Mouse (Mus musculus): Measurements from ENCODE around the gene Usp2.

Usp2 gene

GRCm38 (mm10) chr9:44066785-44067225 is at the start of gene Usp2:
TSS of gene Usp2 (plus strand) at chr9:44067021.
- DNase-seq, result peak; percentile 99

- no peak for DNase-seq
Observed at GRCm38 (mm10) chr9:44017846-44018245, 49.0 kb upstream of the Usp2 start.

DNA sequence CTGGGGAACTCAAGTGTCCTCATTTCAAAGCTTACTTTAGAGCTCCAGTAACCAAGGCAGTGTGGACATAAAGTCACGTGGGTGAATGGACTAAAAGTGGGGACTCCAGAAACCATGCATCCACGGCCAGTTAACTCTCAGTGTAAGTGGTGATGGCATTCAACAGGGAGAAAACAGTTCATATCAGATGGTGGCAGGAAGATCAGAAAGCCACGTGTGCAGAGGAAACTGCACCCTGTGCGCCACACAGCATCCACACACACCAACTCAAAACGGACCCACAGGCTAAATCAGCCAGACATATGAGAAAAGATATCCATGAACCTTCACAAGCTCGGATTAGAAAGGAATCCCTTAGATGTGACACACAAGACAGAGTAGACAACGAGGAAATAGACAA is 46.8 kb upstream of the Usp2 start:
- no peak for DNase-seq

DNA sequence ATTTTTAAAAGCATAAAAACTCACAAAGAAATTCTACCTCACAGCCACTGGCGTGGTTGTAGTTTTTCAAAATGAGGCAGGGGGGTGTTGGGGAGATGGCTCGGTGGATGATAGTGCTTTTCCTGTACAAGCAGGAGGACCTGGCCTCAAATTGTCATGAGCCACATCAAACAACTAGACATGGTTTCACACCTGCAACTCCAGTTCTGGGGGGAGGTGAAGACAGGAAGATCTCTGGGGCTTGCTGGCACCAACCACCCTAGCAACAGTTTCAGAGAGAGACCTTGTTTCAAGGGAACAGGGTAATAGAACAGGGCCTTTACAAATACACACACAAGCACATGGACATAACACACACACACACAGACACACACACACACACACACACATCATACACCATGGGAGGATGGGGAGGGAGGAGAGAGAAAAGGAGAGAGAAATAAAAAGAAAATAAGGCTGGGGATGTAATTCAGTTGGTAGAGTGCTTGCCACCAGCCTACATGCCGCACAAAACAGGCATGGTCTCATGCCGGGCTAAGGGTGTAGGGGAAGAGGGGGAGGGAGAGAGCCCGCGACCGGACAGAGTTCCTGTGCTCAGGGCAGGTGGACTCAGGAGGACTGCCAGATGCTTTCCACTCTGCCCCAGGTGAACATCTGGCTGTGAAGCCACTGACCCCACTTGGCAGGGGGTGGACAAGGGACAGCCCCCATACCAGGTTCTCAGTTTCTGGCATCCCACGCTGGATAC is 44.5 kb upstream of the Usp2 start:
- no peak for DNase-seq

GRCm38 (mm10) chr9:44024096-44024495 is 42.7 kb upstream of the Usp2 start:
- no peak for DNase-seq

DNA sequence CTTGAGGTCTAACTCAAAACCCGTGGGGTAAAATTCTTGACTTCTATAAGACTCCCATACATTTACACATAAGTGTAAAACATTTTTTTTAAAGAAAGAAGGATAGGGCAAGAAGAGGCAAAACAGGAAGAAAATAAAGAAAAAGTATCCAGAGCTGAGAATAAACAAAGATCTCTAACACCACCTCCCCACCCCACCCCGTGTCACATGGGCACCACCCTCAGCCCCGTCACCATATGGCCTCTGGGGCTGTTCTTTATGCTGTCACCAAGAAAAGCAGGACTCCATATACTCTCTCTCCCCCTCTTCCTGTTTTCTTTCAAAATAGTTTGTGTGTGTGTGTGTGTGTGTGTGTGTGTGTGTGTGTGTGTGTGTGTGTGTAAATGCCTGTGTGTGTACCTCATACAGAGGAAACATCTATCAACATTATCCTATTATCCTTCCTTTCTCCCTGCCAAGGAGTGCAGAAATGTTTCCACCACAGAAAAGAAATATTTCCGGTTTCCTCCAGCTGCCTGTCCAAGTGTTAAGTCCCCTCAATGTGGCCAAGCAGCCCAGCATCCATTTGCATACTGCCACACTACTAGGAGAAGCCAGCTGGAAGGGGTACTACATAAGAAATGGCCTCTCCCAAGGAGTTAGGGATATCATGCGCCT is 37.1 kb upstream of the Usp2 start:
- DNase-seq, result peak; percentile 45

- no peak for DNase-seq
Observed at GRCm38 (mm10) chr9:44030646-44031045, 36.2 kb upstream of the Usp2 start.

DNA sequence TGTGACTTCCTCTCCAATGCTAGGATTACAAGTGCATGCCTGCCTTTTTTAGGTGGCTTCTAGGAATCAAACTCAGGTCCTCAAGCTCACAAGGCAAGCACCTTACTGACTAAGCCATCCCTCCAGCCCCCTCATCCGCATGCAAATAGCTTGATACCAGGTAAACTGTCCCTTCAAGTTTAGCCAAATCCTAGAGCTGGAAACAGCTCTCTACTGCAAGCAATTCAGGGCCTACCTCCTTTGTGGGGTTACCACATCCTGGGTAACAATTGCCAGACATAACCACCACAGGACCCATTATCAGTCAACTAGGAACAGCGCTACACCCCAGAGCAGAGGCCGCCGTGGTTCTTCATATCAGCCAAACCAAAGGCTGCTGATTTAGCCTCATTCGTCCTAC is 35.7 kb upstream of the Usp2 start:
- DNase-seq, result no peak

- no peak for DNase-seq
Observed at GRCm38 (mm10) chr9:44031946-44032345, 34.9 kb upstream of the Usp2 start.

GRCm38 (mm10) chr9:44033317-44033716 is 33.5 kb upstream of the Usp2 start:
- DNase-seq, result no peak

GRCm38 (mm10) chr9:44033957-44034727 is 32.7 kb upstream of the Usp2 start:
- DNase-seq, result no peak

DNA sequence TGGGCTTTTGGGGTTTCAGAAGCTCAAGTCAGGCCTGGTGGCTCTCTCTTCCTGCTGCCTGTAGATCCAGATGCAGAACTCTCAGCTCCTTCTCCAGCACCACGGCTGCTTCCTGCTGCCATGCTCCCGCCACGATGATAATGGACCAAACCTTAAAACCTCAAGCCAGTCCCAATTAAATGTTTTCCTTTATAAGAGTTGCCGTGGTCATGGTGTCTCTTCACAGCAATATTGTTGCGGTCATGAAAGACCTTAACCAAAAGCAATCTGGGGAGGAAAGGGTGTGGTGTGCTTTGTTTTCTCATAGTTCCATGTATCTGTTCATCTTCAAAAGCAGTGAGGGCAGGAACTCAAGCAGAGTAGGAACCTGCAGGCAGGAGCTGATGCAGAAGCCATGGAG is 29.7 kb upstream of the Usp2 start:
- DNase-seq, result no peak

DNA sequence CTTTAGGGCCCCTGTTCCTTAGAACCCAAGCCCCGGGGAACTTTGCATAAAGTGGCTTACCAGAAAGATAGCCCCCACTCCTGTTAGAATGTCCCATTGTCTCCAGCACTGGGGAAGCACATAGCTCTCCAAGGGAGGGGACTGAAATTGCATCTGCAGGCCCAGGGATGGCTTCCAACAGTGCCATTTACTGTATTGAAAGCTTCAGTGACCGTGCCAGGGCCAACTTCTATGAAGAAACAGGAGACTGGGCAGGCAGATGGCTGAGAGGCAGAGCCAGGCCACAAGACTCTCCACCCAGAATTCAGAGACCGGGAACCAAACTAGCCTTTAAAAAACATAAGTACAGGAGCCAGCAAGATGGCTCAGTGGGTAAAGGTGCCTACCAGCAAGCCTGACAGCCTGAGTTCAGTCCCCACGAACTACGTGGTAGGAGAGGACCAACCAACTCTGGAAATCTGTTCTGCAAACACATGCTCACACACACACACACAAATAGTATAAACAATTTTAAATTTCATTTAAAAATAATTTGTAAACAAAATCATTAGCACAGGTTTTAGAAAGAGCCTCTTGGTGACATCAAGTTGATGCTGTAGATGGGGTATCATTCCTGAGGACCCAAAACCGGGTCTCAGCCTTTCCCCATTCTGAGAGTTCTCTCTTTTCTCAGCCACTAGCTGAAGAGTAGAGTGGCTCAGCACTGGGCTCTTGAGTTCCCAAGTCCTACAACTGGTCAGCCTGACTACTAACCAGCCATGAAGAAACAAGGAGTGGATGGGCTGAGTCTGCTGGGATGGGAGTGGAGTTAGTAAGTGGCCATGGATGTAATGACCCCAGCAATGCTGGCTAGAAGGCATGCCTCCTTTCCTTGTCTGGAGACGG is 25.1 kb upstream of the Usp2 start:
- no peak for DNase-seq

DNA sequence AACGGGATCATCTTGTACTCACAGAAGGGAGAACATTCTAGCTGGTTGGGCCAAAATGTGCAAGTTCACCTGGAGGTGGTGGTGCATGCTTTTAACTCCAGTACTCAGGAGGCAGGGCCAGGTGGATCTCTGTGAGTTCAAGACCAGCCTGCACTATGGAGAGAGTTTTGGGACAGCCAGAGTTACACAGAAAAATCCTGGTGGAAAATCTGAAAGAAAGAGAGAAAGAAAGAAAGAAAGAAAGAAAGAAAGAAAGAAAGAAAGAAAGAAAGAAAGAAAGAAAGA is 24.5 kb upstream of the Usp2 start:
- no peak for DNase-seq

GRCm38 (mm10) chr9:44042836-44043707 is 23.7 kb upstream of the Usp2 start, which contains the start of gene Thy1:
TSS of gene Thy1 (plus strand) at chr9:44043384.
- DNase-seq, result peak; percentile 25

- DNase-seq, result peak; percentile 8
Observed at GRCm38 (mm10) chr9:44043708-44044425, 23.0 kb upstream of the Usp2 start.

DNA sequence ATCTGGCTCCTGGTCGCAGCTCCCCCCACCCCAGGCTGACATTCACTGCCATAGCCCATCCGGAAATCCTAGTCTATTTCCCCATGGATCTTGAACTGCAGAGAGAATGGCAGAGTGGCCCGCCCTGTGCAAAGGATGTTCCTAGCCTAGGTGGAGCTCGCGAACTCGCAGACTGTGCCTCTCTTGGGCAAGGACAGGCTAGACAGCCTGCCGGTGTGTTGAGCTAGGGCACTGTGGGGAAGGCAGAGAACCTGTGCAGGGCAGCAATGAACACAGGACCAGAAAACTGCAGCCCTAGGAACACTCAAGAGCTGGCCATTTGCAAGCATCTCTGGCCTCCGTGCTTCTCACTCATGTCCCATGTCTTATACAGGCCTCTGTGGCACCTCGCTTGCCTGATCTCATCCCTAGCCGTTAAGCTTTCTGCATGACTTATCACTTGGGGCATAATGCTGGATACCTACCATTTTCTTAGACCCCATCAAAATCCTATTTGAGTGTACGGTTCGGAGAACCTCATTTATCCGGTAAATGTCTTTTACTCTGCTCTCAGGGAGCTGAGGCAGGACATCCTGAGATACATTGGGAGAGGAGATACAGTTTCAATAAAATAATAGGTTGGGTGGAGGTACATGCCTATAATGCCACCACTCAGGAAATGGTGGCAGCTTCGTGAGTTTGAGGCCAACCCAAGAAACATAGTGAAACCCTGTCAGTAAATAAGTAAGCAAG is 22.2 kb upstream of the Usp2 start:
- DNase-seq, result no peak

- no peak for DNase-seq
Observed at GRCm38 (mm10) chr9:44045158-44045883, 21.5 kb upstream of the Usp2 start.

DNA sequence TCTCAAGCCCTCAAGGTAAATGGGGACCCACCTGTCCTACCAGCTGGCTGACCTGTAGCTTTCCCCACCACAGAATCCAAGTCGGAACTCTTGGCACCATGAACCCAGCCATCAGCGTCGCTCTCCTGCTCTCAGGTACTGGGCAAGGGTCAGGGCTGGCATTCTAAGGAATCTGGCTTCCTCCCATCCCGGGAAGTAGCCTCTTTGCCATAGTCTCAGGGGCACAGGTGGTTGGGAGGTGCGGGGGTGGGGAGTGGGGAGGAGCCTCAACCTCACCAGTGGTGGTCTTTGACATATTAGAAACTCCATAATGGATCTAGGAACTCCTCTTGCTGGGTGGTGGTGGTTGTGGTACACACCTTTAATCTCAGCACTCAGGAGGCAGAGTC is 20.9 kb upstream of the Usp2 start:
- no peak for DNase-seq

DNA sequence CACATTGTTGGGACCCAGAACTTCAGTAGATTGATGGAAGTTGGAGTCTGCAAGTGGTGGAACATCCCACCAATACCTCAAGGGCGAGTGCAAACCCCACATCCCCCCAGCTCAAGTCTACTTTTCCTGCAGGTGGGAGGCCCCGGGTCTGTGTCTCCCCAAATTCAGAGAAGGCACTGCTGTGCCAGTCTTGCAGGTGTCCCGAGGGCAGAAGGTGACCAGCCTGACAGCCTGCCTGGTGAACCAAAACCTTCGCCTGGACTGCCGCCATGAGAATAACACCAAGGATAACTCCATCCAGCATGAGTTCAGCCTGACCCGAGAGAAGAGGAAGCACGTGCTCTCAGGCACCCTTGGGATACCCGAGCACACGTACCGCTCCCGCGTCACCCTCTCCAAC is 20.4 kb upstream of the Usp2 start:
- no peak for DNase-seq

Data from kidney, postnatal 14 days (tissue).